Mouse (Mus musculus): ENCODE measurements at regions not wholly inside any gene's neighbourhood (a gene's known extent, or its start where the extent isn't known, plus 50 kb on each side); places are given as distances from the start of the nearest gene placed in this dataset.

DNA sequence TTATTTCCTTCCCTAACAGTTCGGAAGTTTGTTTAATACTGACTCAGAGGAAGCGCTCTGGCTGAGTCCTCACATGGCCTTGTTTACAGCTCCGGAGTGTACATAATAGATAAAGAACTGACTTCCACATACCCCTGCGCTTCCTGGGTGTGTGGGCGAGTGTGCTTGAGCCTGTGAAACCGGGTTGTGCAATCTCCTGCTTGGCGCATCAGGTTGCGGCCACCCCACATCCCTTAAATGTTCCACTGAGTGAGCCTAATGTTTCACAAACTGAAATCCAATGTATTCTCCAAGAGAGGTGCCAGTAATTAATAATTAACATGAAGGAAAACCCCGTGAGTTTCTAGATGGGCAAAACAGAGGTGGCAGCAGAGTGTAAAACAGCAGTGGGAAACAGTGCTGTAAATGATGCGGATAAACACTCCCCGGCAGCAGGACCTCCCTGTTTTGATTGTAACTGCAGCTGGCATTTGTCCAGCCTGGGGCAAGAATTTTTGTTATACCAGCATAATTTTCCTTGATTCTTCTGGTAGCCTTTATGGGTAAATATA, 175.2 kb upstream of the Cdkn2b start:
- TF ChIP-seq CTCF (IDR thresholded peaks at IDR 0.05; ENCODE audit: control insufficient read depth, insufficient read depth, insufficient read length) (no peak), USF1 (IDR thresholded peaks at IDR 0.05; ENCODE audit: low read depth) (no peak), CEBPB (IDR thresholded peaks at IDR 0.05; ENCODE audit: low read depth) (no peak), MAX (IDR thresholded peaks at IDR 0.05) (no peak), MYOD1 (IDR thresholded peaks at IDR 0.05; ENCODE audit: control insufficient read depth, insufficient read length, low read depth) (no peak), MYOG (IDR thresholded peaks at IDR 0.05; ENCODE audit: control insufficient read depth, extremely low read depth, insufficient read length) (no peak)

All from C2C12 (cell line).